Mouse (Mus musculus) MN1 (cell line): Measurements from ENCODE around the gene Sstr3.

Source experiments
- DNase-seq: peaks from one replicate; pipeline ENCODE4 v3.0.0-alpha.2; 2016; ENCODE audit warnings: low spot score

Gene Sstr3

DNA sequence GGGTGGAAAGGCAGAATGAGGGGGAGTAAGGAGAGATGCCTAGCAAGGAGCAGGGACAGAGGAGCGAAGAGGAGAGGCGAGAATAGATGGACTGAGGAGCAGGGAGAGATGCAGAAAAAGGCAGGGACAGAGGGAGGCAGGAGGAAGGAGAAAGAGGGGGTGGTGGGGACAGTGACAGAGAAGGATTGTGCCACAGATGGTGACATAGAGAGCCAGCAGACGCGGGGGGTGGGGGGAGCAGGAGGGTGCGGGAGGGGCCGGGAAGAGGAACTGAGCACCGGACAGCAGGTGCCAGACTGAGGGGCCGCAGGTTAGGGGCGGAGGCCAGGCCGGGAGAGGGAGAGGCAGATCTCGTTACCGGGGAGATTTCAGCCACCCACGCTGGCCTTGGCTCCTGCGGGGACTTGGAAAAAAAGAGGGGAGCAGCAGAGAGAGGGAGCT is at the start of gene Sstr3:
Gene Sstr3, minus strand, starts transcription at position 125 of the 441 bp plus-strand sequence.
- no peak for DNase-seq

DNA sequence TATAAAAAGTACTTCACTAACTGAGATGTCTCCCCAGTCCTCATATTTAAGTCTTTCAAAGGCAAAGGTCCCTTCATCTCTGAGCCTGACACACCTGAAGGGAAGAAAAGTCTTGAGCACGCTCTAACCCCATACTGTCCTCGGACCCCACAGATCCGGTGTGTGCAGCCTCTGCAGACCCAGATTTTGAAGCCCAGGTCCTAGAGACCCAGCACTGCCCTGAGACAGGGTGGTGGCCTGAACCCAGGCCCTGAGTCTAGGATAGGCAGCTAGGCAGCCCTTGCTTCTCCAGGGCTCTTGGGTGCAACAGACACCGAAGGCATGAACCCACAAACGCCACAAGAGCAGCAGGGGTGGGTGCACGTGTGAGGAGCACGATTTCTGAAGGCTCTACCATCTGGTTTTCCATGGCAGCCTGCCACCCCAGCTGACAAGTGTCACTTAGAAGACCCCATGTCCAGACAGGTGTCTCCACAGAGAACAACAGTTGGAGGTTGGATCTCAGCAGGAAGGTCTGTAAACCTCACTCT is 49.5 kb upstream of the Sstr3 start:
- no peak for DNase-seq

DNA sequence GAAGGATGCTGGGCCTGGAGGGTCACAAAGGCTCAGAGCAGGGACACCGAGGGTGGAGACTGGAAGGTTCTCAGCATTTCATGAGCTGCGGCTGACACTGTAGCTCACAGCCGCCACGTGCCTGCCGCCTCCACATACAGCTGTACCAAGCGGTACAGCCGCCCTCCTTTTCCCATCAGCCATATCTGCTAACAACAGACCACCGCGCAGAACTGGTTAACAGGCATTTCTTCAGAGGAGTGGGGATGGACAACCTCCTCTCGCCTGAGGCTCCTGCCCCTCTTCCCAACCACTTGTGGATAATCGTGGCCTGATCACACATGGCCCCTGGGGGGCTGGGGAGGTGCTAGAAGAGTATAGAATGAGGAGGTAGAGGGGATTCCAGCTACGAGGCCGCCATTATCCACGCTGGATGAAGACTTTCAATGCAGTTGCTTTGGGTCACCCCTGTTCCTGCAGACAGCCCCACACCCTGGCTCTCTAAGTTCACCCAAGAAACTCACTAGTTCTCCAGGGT is 48.0 kb upstream of the Sstr3 start:
- no peak for DNase-seq

DNA sequence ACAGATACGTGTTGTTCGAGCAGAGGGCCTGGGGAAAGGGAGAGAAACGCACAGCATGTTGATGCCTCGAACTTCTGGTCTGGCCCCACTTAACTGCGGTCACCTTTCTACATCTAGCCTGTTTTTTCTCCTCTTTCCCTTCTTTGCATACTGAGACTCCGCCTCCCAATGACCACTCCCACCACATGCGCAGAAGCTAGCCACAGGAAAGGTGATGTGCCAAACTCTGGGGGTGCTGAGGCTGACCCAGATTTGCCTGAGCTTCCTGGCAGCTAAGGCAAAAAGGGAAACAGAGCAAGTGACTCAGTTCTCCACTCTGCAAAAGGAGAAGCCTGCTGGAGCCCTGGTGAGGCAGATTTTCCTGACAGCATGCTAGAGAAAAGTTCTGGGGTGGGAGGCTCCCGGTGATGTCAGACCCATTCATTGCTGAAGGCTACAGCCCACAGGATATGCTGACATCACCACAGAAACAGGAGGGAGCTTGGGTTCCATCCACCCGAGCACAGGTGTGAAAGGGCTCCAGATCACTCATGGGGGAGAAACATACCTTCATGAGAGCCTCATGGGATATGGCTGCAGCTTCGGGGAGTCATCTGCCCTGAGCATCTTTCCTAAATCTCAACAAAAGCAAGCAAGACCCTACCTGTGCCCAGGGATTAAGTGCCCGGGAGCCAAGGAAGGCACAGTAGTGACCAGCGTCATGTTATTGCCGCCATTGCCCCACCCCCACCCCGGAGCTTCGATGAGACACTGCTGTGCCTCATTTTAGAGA is 47.4 kb upstream of the Sstr3 start:
- no peak for DNase-seq

DNA sequence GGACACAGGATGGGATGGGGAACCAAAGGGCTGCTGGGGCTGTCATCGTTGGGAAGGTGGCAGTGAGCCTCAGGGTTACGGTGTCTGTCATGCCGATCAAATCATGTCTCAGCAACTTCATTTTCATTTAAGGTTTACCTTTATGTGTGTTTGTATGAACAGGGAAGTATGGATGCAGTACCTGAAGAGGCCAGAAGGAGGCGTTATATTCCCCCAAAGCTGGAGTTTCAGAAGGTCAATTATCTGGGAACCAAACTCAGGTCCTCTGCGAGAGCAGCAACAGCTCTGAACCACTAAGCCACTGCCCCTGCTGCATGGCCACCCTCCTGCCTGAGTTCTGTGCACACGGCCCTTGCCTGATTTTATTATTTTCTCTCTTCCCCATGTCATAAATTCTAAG is 46.3 kb upstream of the Sstr3 start:
- peak; percentile 28 for DNase-seq

DNA sequence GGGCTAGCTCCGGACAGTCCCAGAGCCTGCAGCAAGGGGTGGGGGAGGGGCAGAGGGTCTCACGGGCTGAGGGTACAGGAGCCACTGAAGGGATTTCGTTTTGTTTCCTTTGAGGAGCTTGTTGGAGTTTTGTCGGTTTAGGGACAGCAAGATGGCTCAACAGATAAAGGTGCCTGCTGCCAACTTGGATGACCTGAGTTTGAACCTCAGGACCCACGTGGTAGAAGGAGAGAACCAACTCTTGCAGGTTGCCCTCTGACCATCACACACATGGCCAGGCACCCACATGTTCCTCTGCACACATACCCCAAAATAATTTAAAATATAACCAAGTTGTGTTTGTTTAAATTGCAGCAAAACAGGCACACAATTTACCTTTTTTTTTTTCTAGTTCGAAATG is 45.5 kb upstream of the Sstr3 start:
- no peak for DNase-seq

DNA sequence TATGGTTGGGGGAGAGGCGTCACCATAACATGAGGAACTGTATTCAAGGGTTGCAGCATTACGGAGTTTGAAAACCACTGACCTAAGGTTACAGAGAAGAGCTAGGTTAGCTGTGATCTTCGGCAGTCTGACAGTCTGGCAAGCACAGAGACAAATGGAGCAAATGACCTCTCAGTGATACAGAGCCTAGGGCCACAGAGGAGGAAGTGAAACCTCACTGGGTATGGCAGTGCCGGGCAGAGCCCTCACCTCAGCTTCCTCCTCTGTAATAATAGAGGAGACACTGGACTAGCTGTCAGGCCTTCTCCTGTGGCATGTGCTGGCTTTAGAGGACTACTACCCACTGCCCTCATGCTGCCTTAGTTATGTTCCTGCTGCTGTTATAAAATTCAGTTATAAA is 44.4 kb upstream of the Sstr3 start:
- DNase-seq, result no peak

DNA sequence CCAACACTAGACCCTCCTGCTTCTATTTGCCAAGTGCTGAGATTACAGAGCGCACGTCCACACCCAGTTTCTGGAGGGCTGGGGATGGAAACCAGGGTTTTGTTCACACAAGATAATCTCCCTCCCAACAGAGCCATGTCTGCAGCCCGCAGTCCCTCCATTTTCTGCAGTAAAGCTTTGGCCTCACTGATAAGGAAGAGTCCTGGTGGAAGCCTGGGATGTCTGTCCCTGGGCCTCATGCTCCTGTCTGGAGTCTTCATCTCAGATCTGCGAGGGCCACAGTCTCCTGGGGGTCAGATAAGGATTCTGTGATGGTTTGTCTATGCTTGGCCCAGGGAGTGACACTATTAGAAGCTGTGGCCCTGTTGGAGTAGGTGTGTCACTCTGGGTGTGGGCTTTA is 43.6 kb upstream of the Sstr3 start:
- no peak for DNase-seq

DNA sequence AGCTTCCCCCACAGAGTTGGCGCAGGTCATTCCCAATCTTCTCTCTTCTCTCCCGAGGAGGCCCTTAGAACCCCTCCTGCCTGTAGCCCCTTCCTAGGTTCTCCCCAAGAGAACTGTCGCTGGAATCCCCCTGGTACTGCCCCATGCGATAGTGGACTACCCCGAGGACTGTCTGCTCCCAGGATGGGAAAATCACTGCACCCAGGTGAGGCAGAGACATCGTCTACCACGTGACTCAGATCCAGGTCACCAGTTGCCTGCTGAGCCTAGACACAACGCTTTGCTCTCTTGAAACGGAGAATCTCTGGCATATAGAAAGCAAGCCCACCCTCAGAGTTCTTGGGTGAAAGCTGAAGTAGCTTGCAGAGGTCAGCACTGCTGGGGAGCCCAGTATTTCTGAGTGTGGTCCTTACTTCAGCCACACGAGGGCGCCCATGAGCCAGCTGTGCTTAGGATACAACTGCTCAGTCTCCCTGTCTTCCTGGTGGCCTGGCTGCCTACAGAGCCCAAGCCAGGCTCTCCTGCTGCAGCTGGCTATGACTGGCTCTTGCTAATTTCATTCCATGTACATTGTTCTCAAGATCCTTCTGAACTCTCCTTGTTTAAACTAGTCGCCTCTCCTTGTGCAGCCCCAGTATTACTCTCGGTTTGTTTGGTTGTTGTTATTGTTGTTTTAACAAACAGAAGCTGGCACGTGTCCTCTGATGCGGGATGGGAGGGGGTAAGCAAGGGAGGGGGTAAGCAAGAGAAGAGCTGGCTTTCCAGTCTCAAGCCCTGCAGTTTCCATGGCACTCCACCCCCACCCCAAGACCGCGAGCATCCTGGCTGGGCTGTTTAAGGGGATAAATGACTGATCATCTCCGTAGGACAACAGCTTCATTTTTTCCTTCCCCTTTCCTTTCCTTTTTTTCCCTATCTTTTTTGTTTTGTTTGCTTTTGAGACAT is 42.8 kb upstream of the Sstr3 start:
- DNase-seq, result peak; percentile 94

DNA sequence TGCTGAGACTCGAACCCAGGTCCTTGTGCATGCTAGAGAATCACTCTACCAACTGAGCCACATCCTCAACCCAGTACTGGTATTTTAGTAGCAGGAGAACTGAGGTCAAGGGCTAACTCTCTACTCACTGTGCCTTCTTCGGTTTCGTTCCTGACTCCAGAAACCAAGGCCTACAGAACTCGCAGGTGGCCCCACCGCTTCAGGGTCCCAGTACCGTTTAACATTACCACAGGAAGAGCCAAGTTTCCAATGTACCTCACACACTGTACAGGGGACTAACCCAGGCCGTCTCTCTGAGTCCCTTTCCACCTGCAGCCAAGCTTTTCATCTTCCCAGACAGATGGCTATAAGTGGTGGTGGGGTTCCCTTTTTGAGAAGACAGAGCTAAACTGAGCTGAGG is 40.9 kb upstream of the Sstr3 start:
- no peak for DNase-seq

DNA sequence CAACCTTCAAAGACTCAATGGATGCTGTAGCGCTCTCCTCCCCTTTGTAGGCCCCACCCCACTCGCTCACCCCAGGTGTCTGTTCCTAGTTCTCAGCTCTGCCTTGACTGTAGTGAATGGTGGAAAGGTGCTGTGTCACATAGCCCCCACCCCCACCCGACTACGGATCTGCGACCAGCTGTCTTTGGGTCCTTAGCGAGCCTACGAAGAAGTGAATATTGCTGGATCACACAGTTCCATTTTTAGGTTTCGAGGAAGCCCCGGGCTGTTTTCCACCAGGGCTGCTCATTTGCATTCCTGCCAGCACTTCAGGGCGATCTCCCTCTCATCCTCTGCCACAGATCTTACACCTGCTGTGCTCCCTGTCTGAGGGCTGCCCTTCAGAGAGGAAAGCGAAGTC is 38.9 kb upstream of the Sstr3 start:
- no peak for DNase-seq

DNA sequence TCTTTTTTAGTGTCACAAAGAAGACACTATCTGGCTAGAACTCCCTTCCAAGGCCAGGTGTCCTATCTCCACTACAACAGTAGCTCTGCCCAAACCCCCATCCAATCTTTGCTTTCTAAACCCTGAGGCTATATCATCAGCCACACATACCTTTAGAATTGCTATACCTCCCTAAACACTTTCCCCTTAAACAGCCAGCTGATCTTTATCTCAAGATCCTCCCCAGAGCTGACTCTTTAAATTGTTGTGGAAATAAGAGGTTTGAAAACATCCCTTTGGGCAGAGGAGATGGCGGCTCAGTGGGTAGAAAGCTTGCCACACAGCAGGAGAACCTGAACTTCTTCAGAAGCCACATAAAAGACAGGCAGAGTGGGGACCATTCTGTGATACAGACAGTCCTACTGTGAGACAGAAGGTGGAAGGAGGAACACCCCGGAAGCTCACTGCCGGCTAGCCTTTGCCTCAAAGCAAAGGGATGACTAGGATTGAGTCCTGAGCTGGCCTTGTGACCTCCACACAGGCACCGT is 31.9 kb upstream of the Sstr3 start:
- DNase-seq, result no peak

DNA sequence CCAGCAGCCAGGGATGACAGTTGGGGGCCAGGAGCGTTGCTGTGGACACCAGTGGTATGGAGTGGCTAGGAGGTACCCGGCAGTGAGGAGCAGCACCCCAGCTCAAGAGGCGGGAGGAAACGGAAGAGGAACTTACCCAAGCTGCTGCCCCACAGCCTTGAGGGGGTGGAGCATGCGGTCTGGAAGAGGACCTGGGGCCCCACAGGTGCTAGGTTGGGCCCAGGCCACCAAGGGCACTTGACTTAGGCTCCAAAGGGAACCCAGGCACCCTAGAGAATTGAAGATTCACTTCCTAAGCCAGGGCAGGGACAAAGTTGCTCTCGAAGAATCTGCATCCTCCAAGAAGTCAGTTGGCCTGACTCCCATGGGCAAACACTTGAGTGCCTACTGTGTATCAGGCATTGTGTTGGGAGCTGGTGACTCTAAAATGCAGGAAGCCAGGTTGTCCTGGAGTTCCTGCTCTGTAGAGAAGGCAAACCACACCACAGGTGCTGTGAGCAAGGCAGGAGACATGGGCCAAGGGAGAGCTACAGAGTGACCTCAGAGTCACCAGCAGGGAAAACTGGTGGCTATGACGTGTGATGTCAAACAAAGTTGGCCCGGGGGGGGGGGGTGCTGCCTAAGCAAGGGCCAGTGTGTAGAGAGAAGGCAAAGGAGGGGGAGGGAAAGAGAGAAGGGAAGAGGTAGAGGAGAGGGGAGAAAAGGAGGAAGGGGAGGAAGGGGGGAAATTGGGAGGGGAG is 28.3 kb upstream of the Sstr3 start, which contains the start of gene Rac2:
Gene Rac2, minus strand, starts transcription at position 126 of the 740 bp plus-strand sequence.
- DNase-seq, result no peak

DNA sequence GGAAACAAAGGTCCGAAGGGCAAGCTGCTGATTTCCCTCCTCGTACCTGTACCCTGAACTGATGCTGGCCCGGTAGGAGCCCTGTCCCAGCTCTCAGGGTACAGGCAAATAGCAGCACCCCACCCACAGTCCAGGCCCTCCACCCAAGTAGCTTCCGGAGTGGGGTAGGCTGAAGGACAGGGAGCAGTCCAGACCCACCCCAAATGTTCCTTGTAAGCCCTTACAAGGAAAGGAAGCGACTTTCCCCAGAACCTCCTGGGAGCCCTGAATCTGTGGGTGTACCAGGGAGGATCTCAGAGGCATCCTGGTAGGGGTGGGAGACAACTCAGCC is 27.8 kb upstream of the Sstr3 start:
- no peak for DNase-seq

DNA sequence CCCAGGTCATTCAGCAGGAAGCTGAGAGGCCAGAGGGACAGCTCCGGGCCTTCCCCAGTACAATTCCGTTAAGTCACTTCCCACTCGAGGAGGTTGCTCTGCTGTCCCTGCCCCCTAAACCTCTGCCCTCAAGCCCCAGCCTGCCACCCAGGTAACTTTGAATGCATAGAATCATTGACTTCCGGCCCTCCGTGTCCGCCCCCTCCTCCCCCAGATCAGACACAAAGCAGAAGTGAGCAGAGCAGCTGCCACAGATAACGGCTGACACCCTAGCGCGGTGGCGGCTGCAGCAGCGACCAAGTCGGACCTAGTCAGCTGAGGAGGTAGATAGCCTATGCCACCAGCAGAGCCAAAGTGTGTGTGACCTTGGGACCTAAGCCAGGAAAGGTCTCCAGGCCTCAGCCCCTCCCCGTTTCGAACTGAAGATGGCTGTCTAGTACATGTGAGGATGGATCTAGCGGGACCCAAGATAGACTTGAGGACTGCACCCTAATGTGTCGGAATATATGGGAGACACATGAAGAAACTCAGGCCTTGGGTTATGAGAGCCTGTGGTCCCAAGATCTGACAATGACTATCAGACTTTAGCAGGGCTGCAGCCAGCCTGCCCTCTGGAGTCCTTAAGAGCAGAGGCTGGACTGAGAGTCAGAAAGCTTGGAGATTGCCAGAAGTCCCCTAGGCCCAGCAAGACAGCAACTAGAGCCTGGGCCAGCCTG is 27.2 kb upstream of the Sstr3 start:
- DNase-seq, result peak; percentile 43

DNA sequence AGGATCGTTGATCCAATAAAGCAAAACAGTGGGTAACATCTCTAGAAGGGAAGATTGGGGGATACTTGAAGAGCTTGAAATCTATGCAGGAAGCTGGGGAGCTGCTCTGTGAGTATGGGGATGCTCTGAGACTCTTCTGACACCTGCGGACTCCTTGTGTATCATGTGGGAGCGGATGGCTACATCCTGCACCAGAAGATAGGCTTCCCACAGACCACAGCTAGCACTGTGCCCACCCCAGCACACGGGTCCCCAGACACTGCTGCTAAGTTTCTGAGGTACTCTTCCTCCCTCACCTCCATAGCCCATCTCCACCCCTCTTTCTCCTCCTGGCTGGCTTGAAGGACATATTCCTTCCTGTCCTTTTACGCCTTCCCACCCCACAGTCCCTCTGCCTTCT is 25.7 kb upstream of the Sstr3 start:
- DNase-seq, result no peak

DNA sequence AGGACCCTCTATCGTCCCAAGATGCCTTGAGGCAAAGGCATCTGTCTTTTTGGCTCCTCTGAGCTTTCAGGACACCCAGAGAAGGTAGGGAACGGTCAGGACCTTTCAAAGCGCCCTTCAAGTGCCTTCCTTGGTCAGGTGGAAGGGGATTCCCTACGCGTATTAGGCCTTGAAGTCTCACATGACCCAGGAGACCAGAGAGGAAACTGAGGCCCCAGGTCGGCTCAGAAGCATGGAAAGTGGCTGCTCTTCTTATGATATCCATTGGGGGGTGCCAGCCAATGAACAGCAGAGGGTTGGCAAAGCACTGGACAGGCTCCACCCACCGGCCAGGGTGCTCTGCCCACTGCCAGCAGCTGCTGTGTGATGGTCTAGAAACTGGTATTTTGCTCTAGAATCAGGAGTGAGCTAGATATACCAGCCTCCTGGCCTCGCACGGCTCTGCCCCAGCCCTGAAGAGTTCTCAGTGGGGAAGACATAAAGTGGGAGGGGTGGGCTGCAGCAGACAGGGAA is 23.2 kb upstream of the Sstr3 start:
- DNase-seq, result no peak

DNA sequence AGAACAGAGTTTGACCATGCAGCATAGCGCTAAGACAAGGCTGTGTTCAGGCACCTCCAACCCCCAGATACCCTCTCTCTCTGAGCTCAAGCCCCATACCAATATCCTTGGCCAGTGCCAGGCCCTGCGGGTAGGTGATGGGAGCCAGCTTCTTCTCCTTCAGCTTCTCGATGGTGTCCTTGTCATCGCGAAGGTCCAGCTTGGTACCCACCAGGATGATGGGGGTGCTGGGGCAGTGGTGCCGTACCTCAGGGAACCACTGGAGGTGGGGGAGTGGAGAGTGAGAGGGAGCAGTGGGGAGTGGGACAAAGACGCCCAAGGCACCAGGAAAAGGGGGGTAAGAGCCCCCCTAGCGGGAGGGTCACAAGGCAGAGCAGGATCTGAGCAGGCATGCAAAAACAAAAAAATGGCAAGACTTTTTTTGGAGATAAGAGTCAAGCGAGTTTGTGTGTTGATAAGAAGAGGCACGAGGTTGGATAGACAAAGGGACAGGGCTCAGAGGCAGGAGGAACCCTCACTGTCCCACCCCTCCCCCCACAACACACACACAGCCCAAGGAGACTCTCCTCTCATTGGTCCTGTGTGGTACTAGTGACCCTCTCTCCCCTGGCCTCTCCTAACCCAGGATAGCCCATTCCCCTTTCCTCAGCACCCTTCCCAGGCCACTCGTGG is 20.4 kb upstream of the Sstr3 start:
- no peak for DNase-seq

DNA sequence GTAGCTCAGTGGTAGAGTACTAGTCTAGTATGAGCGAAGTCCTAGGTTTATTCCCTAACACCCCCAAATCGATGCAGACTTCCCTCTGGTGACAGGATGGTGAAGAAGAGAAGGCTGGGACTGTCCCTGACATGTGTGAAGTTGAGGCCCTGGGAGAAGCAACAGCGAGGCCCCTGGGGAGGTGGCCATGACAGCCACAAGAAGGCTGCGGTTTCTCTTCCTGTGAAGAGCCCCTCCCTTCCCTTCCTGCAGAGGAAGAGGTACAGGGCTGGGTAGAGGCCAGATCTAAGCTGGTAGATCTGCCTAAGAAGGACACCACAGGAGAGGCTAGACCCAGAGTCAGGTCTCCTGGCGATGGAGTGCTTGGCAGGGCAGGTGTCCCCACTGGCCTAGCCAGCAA is 19.5 kb upstream of the Sstr3 start:
- no peak for DNase-seq

DNA sequence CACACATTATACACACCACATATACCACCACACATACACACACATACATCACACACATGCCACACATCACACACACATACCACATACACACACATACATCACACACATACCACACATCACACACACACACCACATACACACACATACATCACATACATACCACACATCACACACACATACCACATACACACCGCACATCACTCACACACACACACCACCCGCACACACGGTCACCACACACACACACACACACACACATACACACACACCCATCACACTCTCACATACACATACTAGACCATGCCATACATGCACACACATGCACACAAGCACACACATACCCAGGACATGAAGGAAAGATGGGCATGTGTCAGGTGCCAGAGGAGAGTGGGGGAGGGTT is 18.9 kb upstream of the Sstr3 start:
- DNase-seq, result no peak
